Mouse (Mus musculus): Measurements from ENCODE around the gene Lss. TPM values are rescaled to one million over a fixed set of nuclear protein-coding genes. Genes with fewer than 3 reads are reported as not detected.

Lss gene
- polyA plus RNA-seq, 1 experiment, result 36.0 TPM

DNA sequence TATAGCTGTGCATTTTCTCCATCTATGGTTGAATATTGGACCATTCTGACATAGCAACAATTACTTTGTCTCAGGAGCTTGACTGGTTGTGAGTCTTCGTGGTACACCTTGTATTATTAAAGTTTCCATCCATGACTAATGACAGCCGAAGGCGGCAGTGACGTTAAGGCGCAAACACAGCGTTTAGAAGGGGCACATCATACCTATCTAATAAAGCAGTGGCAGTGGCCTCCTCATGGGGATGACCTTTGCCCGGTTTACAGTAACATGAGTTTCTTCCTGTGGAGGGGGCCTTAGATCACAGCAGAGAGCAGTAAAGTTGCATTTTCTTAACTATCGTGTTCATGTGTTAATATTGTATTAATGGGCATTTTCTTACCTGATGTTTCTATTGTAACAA, 16.8 kb downstream of the Lss start:
- no peak overlapping the region for H3K4me2 ChIP-seq (ENCODE audit: low read depth)
- H3K36me3 ChIP-seq (ENCODE audit: control insufficient read depth, insufficient read depth), result peaks cover 74% of the 10 kb centered on the region
- no peak overlapping the region for H3K4me3 ChIP-seq
- H3ac ChIP-seq (ENCODE audit: control insufficient read depth, insufficient read length), result no peak overlapping the region
- no peaks in the 10 kb centered on the region for H3K79me2 ChIP-seq (ENCODE audit: control insufficient read depth, insufficient read depth)
- H3K27me3 ChIP-seq (ENCODE audit: control insufficient read depth, insufficient read depth, insufficient read length), result no peaks in the 10 kb centered on the region
- no peak for TF ChIP-seq MYOD1 (IDR thresholded peaks at IDR 0.05; ENCODE audit: control insufficient read depth in 1 of 3, insufficient read length in 2 of 3, low read depth in 2 of 3)
- no peak for TF ChIP-seq POLR2A (IDR thresholded peaks at IDR 0.05; ENCODE audit: insufficient read length, low read depth)
- TF ChIP-seq TCF3 (IDR thresholded peaks at IDR 0.05; ENCODE audit: insufficient read length, low read depth), result no peak
- no peak for TF ChIP-seq CEBPB (IDR thresholded peaks at IDR 0.05; ENCODE audit: insufficient read depth, poor library complexity, severe bottlenecking)
- no peak for TF ChIP-seq MAX (IDR thresholded peaks at IDR 0.05; ENCODE audit: low read depth)
- no peak for TF ChIP-seq SRF (IDR thresholded peaks at IDR 0.05; ENCODE audit: control insufficient read depth, insufficient read length, low read depth)
- TF ChIP-seq TCF12 (IDR thresholded peaks at IDR 0.05; ENCODE audit: insufficient read depth, poor library complexity, severe bottlenecking), result no peak
- TF ChIP-seq REST (IDR thresholded peaks at IDR 0.05; ENCODE audit: insufficient read depth, insufficient read length), result no peak
- TF ChIP-seq POLR2AphosphoS2 (IDR thresholded peaks at IDR 0.05; ENCODE audit: insufficient read length, low read depth), result no peak
- no peak for TF ChIP-seq E2F4 (IDR thresholded peaks at IDR 0.05; ENCODE audit: insufficient read depth)
- TF ChIP-seq MYOG (IDR thresholded peaks at IDR 0.05; ENCODE audit: control insufficient read depth in 1 of 3, insufficient read depth in 1 of 3, insufficient read length in 2 of 3, low read depth in 2 of 3), result no peak

DNA sequence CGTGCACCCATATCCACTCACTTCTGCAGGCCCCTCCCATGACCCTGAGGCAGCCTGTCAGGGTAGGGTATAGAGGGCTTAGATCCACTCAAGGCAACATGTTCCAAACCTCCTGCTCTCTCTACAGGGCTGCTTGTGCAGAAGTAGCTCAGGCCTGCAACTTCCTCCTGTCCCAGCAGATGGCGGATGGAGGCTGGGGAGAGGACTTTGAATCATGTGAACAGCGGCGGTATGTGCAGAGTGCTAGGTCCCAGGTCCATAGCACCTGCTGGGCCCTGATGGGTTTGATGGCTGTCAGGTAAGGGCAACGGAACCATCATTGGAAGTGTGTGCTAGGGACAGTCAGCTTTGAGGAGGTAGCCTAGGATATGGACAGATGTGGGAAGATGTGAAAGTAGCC, 19.1 kb downstream of the Lss start:
- Histone ChIP-seq H3K36me3 (ENCODE audit: control insufficient read depth, insufficient read depth) (peaks cover 74% of the 10 kb centered on the region), H3K4me2 (ENCODE audit: low read depth) (no peak overlapping the region)
- TF ChIP-seq CEBPB (IDR thresholded peaks at IDR 0.05; ENCODE audit: insufficient read depth, poor library complexity, severe bottlenecking) (no peak), REST (IDR thresholded peaks at IDR 0.05; ENCODE audit: insufficient read depth, insufficient read length) (no peak), MYOG (IDR thresholded peaks at IDR 0.05; ENCODE audit: control insufficient read depth in 1 of 3, insufficient read depth in 1 of 3, insufficient read length in 2 of 3, low read depth in 2 of 3) (no peak), TCF12 (IDR thresholded peaks at IDR 0.05; ENCODE audit: insufficient read depth, poor library complexity, severe bottlenecking) (no peak), USF1 (IDR thresholded peaks at IDR 0.05; ENCODE audit: low read depth) (no peak), POLR2A (IDR thresholded peaks at IDR 0.05; ENCODE audit: insufficient read length, low read depth) (no peak), E2F4 (IDR thresholded peaks at IDR 0.05; ENCODE audit: insufficient read depth) (no peak), MYOD1 (IDR thresholded peaks at IDR 0.05; ENCODE audit: control insufficient read depth in 1 of 3, insufficient read length in 2 of 3, low read depth in 2 of 3) (no peak), MAX (IDR thresholded peaks at IDR 0.05; ENCODE audit: low read depth) (no peak), POLR2AphosphoS2 (IDR thresholded peaks at IDR 0.05; ENCODE audit: insufficient read length, low read depth) (no peak), TCF3 (IDR thresholded peaks at IDR 0.05; ENCODE audit: insufficient read length, low read depth) (no peak), SRF (IDR thresholded peaks at IDR 0.05; ENCODE audit: control insufficient read depth, insufficient read length, low read depth) (no peak)

DNA sequence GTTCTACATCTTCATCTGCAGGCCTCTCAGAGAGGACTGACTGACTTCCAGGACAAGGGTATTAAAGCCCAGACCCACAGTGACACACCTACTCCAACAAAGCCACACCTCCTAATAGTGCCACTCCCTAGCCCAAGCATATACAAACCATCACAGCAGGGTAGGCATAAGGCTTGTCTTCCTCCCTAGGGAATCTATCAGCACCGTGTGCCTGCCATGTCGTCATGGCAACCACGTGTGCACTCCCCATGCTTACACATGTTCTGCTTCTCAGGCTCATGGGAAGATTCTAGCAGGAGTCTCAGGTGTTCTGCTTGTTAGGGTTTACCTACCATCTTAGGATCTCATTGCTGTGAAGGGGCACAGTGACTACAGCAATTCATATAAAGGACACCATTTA, 20.2 kb downstream of the Lss start:
- H3K4me2 ChIP-seq (ENCODE audit: low read depth), result no peak overlapping the region
- H3K36me3 ChIP-seq (ENCODE audit: control insufficient read depth, insufficient read depth), result peaks cover 75% of the 10 kb centered on the region
- H3K4me3 ChIP-seq, result no peak overlapping the region
- H3K27me3 ChIP-seq (ENCODE audit: control insufficient read depth, insufficient read depth, insufficient read length), result no peaks in the 10 kb centered on the region
- H3K79me2 ChIP-seq (ENCODE audit: control insufficient read depth, insufficient read depth), result no peaks in the 10 kb centered on the region
- TF ChIP-seq TCF12 (IDR thresholded peaks at IDR 0.05; ENCODE audit: insufficient read depth, poor library complexity, severe bottlenecking) (no peak), POLR2AphosphoS2 (IDR thresholded peaks at IDR 0.05; ENCODE audit: insufficient read length, low read depth) (no peak), MYOD1 (IDR thresholded peaks at IDR 0.05; ENCODE audit: control insufficient read depth in 1 of 3, insufficient read length in 2 of 3, low read depth in 2 of 3) (no peak), MAX (IDR thresholded peaks at IDR 0.05; ENCODE audit: low read depth) (no peak), USF1 (IDR thresholded peaks at IDR 0.05; ENCODE audit: low read depth) (no peak), CEBPB (IDR thresholded peaks at IDR 0.05; ENCODE audit: insufficient read depth, poor library complexity, severe bottlenecking) (no peak), SRF (IDR thresholded peaks at IDR 0.05; ENCODE audit: control insufficient read depth, insufficient read length, low read depth) (no peak), POLR2A (IDR thresholded peaks at IDR 0.05; ENCODE audit: insufficient read length, low read depth) (no peak), E2F4 (IDR thresholded peaks at IDR 0.05; ENCODE audit: insufficient read depth) (no peak), TCF3 (IDR thresholded peaks at IDR 0.05; ENCODE audit: insufficient read length, low read depth) (no peak), MYOG (IDR thresholded peaks at IDR 0.05; ENCODE audit: control insufficient read depth in 1 of 3, insufficient read depth in 1 of 3, insufficient read length in 2 of 3, low read depth in 2 of 3) (no peak), REST (IDR thresholded peaks at IDR 0.05; ENCODE audit: insufficient read depth, insufficient read length) (no peak)
- no peak overlapping the region for H3ac ChIP-seq (ENCODE audit: control insufficient read depth, insufficient read length)

More for the DNA sequence above, 19.1 kb downstream of the Lss start:
- Histone ChIP-seq H3K79me2 (ENCODE audit: control insufficient read depth, insufficient read depth) (no peaks in the 10 kb centered on the region), H3ac (ENCODE audit: control insufficient read depth, insufficient read length) (no peak overlapping the region), H3K27me3 (ENCODE audit: control insufficient read depth, insufficient read depth, insufficient read length) (no peaks in the 10 kb centered on the region), H3K4me3 (no peak overlapping the region)

DNA sequence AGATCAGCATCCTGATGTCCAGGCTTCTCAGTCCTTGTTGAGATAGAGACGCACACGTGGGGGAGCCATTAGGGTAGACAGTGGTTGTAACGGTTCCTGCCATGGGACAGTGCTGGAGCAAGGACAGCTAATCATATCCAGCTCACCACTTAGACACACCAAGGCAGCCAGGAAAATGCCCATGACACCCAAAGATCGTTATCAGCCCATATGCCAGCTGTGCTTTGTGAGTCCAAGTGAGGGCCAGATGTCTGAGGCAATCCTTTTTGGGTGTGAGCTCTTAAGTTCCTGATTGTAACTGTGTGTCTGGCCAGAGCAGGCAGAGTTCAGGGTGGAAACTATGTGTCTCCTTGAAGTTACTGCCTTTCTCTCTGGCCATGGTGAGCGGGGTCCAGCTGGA, 22.7 kb downstream of the Lss start:
- Histone ChIP-seq H3ac (ENCODE audit: control insufficient read depth, insufficient read length) (no peak overlapping the region), H3K4me2 (ENCODE audit: low read depth) (no peak overlapping the region), H3K36me3 (ENCODE audit: control insufficient read depth, insufficient read depth) (peaks cover 51% of the 10 kb centered on the region), H3K79me2 (ENCODE audit: control insufficient read depth, insufficient read depth) (no peaks in the 10 kb centered on the region), H3K27me3 (ENCODE audit: control insufficient read depth, insufficient read depth, insufficient read length) (no peaks in the 10 kb centered on the region), H3K4me3 (no peak overlapping the region)
- TF ChIP-seq MYOG (IDR thresholded peaks at IDR 0.05; ENCODE audit: control insufficient read depth in 1 of 3, insufficient read depth in 1 of 3, insufficient read length in 2 of 3, low read depth in 2 of 3) (no peak), MAX (IDR thresholded peaks at IDR 0.05; ENCODE audit: low read depth) (no peak), MYOD1 (IDR thresholded peaks at IDR 0.05; ENCODE audit: control insufficient read depth in 1 of 3, insufficient read length in 2 of 3, low read depth in 2 of 3) (no peak), USF1 (IDR thresholded peaks at IDR 0.05; ENCODE audit: low read depth) (no peak), POLR2A (IDR thresholded peaks at IDR 0.05; ENCODE audit: insufficient read length, low read depth) (no peak), CEBPB (IDR thresholded peaks at IDR 0.05; ENCODE audit: insufficient read depth, poor library complexity, severe bottlenecking) (no peak), E2F4 (IDR thresholded peaks at IDR 0.05; ENCODE audit: insufficient read depth) (no peak), POLR2AphosphoS2 (IDR thresholded peaks at IDR 0.05; ENCODE audit: insufficient read length, low read depth) (no peak), SRF (IDR thresholded peaks at IDR 0.05; ENCODE audit: control insufficient read depth, insufficient read length, low read depth) (no peak), TCF12 (IDR thresholded peaks at IDR 0.05; ENCODE audit: insufficient read depth, poor library complexity, severe bottlenecking) (no peak), TCF3 (IDR thresholded peaks at IDR 0.05; ENCODE audit: insufficient read length, low read depth) (no peak), REST (IDR thresholded peaks at IDR 0.05; ENCODE audit: insufficient read depth, insufficient read length) (no peak)

Measured in myocyte (in vitro differentiated cells).